Mouse (Mus musculus): Measurements from ENCODE around the gene Nxpe2. TPM values are rescaled to one million over a fixed set of nuclear protein-coding genes. Genes with fewer than 3 reads are reported as not detected.

The Nxpe2 gene
- polyA plus RNA-seq, 2 experiments from 2014 or later = 0.09 to 0.57 TPM

DNA sequence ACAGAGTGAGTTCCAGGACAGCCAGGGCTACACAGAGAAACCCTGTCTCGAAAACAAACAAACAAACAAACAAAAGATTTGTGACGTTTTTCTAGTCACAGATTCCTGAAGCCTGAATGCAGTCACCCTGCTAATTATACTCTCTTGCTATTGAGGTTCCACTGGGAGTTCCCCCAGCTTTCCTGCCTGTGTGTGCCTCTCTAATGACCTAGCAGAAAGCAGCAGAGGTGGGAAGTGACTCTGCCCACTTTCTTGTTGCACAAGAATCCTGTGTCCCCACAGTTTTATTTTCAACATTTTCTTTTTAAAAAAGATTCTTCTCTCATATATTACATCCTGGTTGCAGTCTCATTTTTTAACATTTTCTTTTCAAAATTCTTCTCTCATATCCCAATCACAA is 58.5 kb downstream of the Nxpe2 start:
- no peak for ATAC-seq

DNA sequence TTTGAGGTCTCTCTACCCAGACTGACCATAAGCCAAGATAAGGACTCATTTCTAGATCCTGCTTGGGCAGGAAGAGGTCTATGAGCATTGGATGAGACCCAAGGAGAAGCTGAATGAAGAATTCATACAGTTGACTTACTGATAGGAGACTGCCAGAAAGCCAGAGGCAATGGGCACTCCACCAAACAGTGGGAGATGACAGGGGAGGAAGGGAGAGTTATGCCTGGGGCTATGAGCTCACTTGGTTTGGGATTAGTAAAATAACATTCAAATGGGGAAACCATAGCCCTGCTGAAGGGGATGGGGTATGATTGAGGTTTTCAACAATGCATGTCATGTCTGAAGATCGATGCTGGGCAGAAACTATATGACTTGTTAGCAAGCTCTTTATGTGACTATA is 63.0 kb downstream of the Nxpe2 start:
- ATAC-seq = no peak

- ATAC-seq = no peak
Measured at GRCm38 (mm10) chr9:48284221-48284620, 69.0 kb downstream of the Nxpe2 start.

GRCm38 (mm10) chr9:48276831-48277230 is 76.4 kb downstream of the Nxpe2 start:
- ATAC-seq = no peak

Other genes with a start within 250 kb of the Nxpe2 start
- gene Nxpe4, start 191.4 kb downstream of the Nxpe2 start, polyA plus RNA-seq (2017; shearing (Covaris generic)) = under 1 TPM; 0.17 to 0.27 TPM
- gene Rexo2, start 127.2 kb upstream of the Nxpe2 start, polyA plus RNA-seq (2017; shearing (Covaris generic)) = 100 to 1,000 TPM; 138 to 156 TPM
- 100 to 1,000 TPM; 139 to 156 TPM for gene Rbm7, start 141.8 kb upstream of the Nxpe2 start, polyA plus RNA-seq (2017; shearing (Covaris generic))
- gene Gm5617, start 142.0 kb upstream of the Nxpe2 start, polyA plus RNA-seq (2017; shearing (Covaris generic)) = 10 to 100 TPM; 13.9 to 24.9 TPM

Measured in CD4-positive, CD25-positive, alpha-beta regulatory T cell, adult 4 months (primary cell).